Mouse (Mus musculus): Measurements from ENCODE around the gene Snx12. TPM values are rescaled to one million over a fixed set of nuclear protein-coding genes. Genes with fewer than 3 reads are reported as not detected.

The Snx12 gene
- total and polyA plus RNA-seq, 3 experiments, result 31.5 to 56.7 (median 52.1) TPM

GRCm38 (mm10) chrX:101189285-101189684, 33.1 kb downstream of the Snx12 start:
- no peak overlapping the region for H3K4me2 ChIP-seq (ENCODE audit: insufficient read depth, low read depth, poor library complexity, severe bottlenecking)
- H3K79me2 ChIP-seq (replicated peaks; ENCODE audit: control insufficient read depth, extremely low read depth, insufficient read depth, poor library complexity, severe bottlenecking), result no peaks in the 10 kb centered on the region
- H3K4me1 ChIP-seq (ENCODE audit: control insufficient read depth in 1 of 2, insufficient read depth in 2 of 2), result no peaks in the 10 kb centered on the region
- H3K9me3 ChIP-seq (replicated peaks; ENCODE audit: low read length), result no peaks in the 10 kb centered on the region
- in situ Hi-C loops (cut with MboI; ENCODE audit: low pct_ligation_motif_present, low pct_unique_long_range_greater_than_20kb, low sequenced_read_pairs), result no loop called here
- dilution Hi-C loops (cut with MboI; ENCODE audit: extremely low pct_ligation_motif_present, extremely low pct_unique_long_range_greater_than_20kb, low sequenced_read_pairs), result no loop called here
- H3K9ac ChIP-seq (ENCODE audit: insufficient read depth, low read depth), result no peak overlapping the region
- H3K27me3 ChIP-seq (replicated peaks), result no peaks in the 10 kb centered on the region
- no peak for DNase-seq (ENCODE audit: extremely low read depth)
- no peak for TF ChIP-seq ELF1 (IDR thresholded peaks at IDR 0.05; ENCODE audit: low read depth, low read length)
- no peak for TF ChIP-seq CHD2 (IDR thresholded peaks at IDR 0.05; ENCODE audit: low read length)
- TF ChIP-seq MAX (IDR thresholded peaks at IDR 0.05; ENCODE audit: low read length), result no peak
- TF ChIP-seq MAZ (IDR thresholded peaks at IDR 0.05; ENCODE audit: low read depth, low read length), result no peak
- no peak for TF ChIP-seq HCFC1 (IDR thresholded peaks at IDR 0.05; ENCODE audit: low read depth, low read length)
- no peak overlapping the region for H3K27ac ChIP-seq (ENCODE audit: insufficient read depth, low read depth)
- no peak overlapping the region for H3K4me3 ChIP-seq (replicated peaks in 1 of 3; ENCODE audit: low read depth in 2 of 3, low read length in 2 of 3, poor library complexity in 1 of 3)
- no peaks in the 10 kb centered on the region for H3K36me3 ChIP-seq (replicated peaks in 1 of 2; ENCODE audit: control insufficient read depth in 1 of 2, insufficient read depth in 1 of 2, low read length in 1 of 2)

- H3K9me3 ChIP-seq (replicated peaks; ENCODE audit: low read length), result no peaks in the 10 kb centered on the region
- no peak overlapping the region for H3K9ac ChIP-seq (ENCODE audit: insufficient read depth, low read depth)
- in situ Hi-C loops (cut with MboI; ENCODE audit: low pct_ligation_motif_present, low pct_unique_long_range_greater_than_20kb, low sequenced_read_pairs), result no loop called here
- no peak overlapping the region for H3K27ac ChIP-seq (ENCODE audit: insufficient read depth, low read depth)
- H3K4me3 ChIP-seq (replicated peaks in 1 of 3; ENCODE audit: low read depth in 2 of 3, low read length in 2 of 3, poor library complexity in 1 of 3), result no peak overlapping the region
- no peaks in the 10 kb centered on the region for H3K27me3 ChIP-seq (replicated peaks)
- dilution Hi-C loops (cut with MboI; ENCODE audit: extremely low pct_ligation_motif_present, extremely low pct_unique_long_range_greater_than_20kb, low sequenced_read_pairs), result no loop called here
- H3K36me3 ChIP-seq (replicated peaks in 1 of 2; ENCODE audit: control insufficient read depth in 1 of 2, insufficient read depth in 1 of 2, low read length in 1 of 2), result no peaks in the 10 kb centered on the region
- no peak overlapping the region for H3K4me2 ChIP-seq (ENCODE audit: insufficient read depth, low read depth, poor library complexity, severe bottlenecking)
- H3K4me1 ChIP-seq (ENCODE audit: control insufficient read depth in 1 of 2, insufficient read depth in 2 of 2), result no peaks in the 10 kb centered on the region
- DNase-seq (ENCODE audit: extremely low read depth), result no peak
- TF ChIP-seq RAD21 (IDR thresholded peaks at IDR 0.05; ENCODE audit: low read depth, low read length) (no peak), ETS1 (conservative IDR thresholded peaks at IDR 0.05; ENCODE audit: low read depth, low read length) (no peak), NRF1 (IDR thresholded peaks at IDR 0.05; ENCODE audit: low read depth, low read length) (no peak), JUN (IDR thresholded peaks at IDR 0.05; ENCODE audit: insufficient read depth, low read depth, low read length) (no peak), JUND (conservative IDR thresholded peaks at IDR 0.05; ENCODE audit: low read depth, low read length) (no peak), IRF4 (IDR thresholded peaks at IDR 0.05; ENCODE audit: low read depth, low read length) (no peak), MAX (IDR thresholded peaks at IDR 0.05; ENCODE audit: low read length) (no peak), E2F4 (IDR thresholded peaks at IDR 0.05; ENCODE audit: insufficient replicate concordance, low read depth, low read length) (no peak), EP300 (IDR thresholded peaks at IDR 0.05; ENCODE audit: low read length) (no peak), POLR2A (IDR thresholded peaks at IDR 0.05; ENCODE audit: low read depth, low read length) (no peak), MEF2A (IDR thresholded peaks at IDR 0.05; ENCODE audit: borderline replicate concordance, low read depth, low read length) (no peak), KAT2A (IDR thresholded peaks at IDR 0.05; ENCODE audit: insufficient replicate concordance, low read length) (no peak), PAX5 (IDR thresholded peaks at IDR 0.05; ENCODE audit: low read length) (no peak), MYC (IDR thresholded peaks at IDR 0.05; ENCODE audit: low read depth, low read length) (no peak), HCFC1 (IDR thresholded peaks at IDR 0.05; ENCODE audit: low read depth, low read length) (no peak), ZNF384 (IDR thresholded peaks at IDR 0.05; ENCODE audit: low read depth, low read length) (no peak), RCOR1 (conservative IDR thresholded peaks at IDR 0.05; ENCODE audit: low read depth, low read length) (no peak), BHLHE40 (IDR thresholded peaks at IDR 0.05; ENCODE audit: low read depth, low read length) (no peak), USF1 (IDR thresholded peaks at IDR 0.05; ENCODE audit: low read depth, low read length) (no peak)
- H3K79me2 ChIP-seq (replicated peaks; ENCODE audit: control insufficient read depth, extremely low read depth, insufficient read depth, poor library complexity, severe bottlenecking), result no peaks in the 10 kb centered on the region
These were observed 34.7 kb downstream of the Snx12 start for GRCm38 (mm10) chrX:101187647-101188046.
